Mouse (Mus musculus) brain, embryonic 14.5 days (tissue): ENCODE measurements around the gene Zcchc17.

Experiments used
- CTCF ChIP-seq: fragments of 200-500 bp; IDR thresholded peaks from 2 replicates; pipeline ENCODE4 v1.5.1; 2012; ENCODE audit warnings: inconsistent platforms, mild to moderate bottlenecking, moderate library complexity, borderline replicate concordance; ENCODE audit not compliant: insufficient read depth, insufficient read length; ENCODE audit errors: extremely low read depth
- POLR2A ChIP-seq: fragments of 200-500 bp; IDR thresholded peaks from 2 replicates; pipeline ENCODE4 v1.6.1; 2012; ENCODE audit warnings: mild to moderate bottlenecking, inconsistent platforms, borderline replicate concordance; ENCODE audit not compliant: poor library complexity, insufficient read depth, insufficient read length, severe bottlenecking; ENCODE audit errors: extremely low read depth

DNA sequence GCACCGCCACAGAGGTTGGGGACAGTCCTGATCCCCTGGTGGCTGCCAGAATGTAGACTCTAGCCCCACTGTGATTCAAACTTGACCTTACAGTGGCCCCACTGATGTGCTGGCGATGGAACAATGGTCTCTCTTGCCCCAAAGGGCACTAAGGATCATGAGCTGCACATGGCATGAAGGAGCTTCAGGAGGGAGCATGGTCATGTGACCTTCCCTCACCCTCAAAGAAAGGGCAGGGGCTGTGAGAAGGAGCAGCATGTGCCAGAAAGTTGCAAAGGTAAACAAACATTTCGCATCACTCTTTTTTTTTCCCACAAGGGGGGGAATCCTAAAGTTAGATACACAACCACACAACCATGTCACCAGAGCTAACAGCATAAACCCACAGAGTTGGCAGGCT lies 41.6 kb downstream of the Zcchc17 start:
- TF ChIP-seq POLR2A (no peak), CTCF (no peak)
